Mouse (Mus musculus) lung, postnatal 36 days (tissue): Measurements from ENCODE around the gene Srebf2.
"Not testable (repeated sequence)": the region's sequence is repeated elsewhere in the genome, so short reads cannot be mapped to it uniquely, and the experiment has no call there.

ENCODE experiments used
- DNase-seq: peaks from one replicate; pipeline ENCODE4 v3.0.0; 2022; ENCODE audit warnings: mixed read lengths

Gene Srebf2

GRCm38 (mm10) chr15:82146770-82147610, at the start of gene Srebf2:
TSS of gene Srebf2 (plus strand) at chr15:82147181.
- DNase-seq, result peak; percentile 99

GRCm38 (mm10) chr15:82106953-82107555, 39.9 kb upstream of the Srebf2 start:
- DNase-seq, result peak; percentile 58

- DNase-seq, result no peak
Observed at GRCm38 (mm10) chr15:82120544-82120943, 26.4 kb upstream of the Srebf2 start.

- DNase-seq, result not testable (repeated sequence)
Observed at GRCm38 (mm10) chr15:82126690-82127089, 20.3 kb upstream of the Srebf2 start.

- peak; percentile 98 for DNase-seq
Observed at GRCm38 (mm10) chr15:82127426-82128374, 19.3 kb upstream of the Srebf2 start, which contains the start of gene Ccdc134. TSS of gene Ccdc134 (plus strand) at chr15:82127922.

- DNase-seq, result no peak
Observed at GRCm38 (mm10) chr15:82128398-82128797, 18.6 kb upstream of the Srebf2 start.

- no peak for DNase-seq
Observed at GRCm38 (mm10) chr15:82130599-82130998, 16.4 kb upstream of the Srebf2 start.

- DNase-seq, result no peak
Observed at GRCm38 (mm10) chr15:82135372-82135771, 11.6 kb upstream of the Srebf2 start.

GRCm38 (mm10) chr15:82138565-82138964, 8.4 kb upstream of the Srebf2 start:
- peak; percentile 85 for DNase-seq

- peak; percentile 71 for DNase-seq
Observed at GRCm38 (mm10) chr15:82139196-82139595, 7.8 kb upstream of the Srebf2 start.

- no peak for DNase-seq
Observed at GRCm38 (mm10) chr15:82140355-82140754, 6.6 kb upstream of the Srebf2 start.

GRCm38 (mm10) chr15:82144157-82144556, 2.8 kb upstream of the Srebf2 start:
- peak; percentile 70 for DNase-seq

GRCm38 (mm10) chr15:82145408-82145807, 1.6 kb upstream of the Srebf2 start:
- no peak for DNase-seq

GRCm38 (mm10) chr15:82145851-82146769, 871 bp upstream of the Srebf2 start:
- DNase-seq, result no peak

GRCm38 (mm10) chr15:82147611-82148111, 680 bp downstream of the Srebf2 start:
- DNase-seq, result peak; percentile 58

GRCm38 (mm10) chr15:82148510-82148911, 1.5 kb downstream of the Srebf2 start:
- DNase-seq, result peak; percentile 50

GRCm38 (mm10) chr15:82150042-82150441, 3.1 kb downstream of the Srebf2 start:
- DNase-seq, result no peak

GRCm38 (mm10) chr15:82151176-82151575, 4.2 kb downstream of the Srebf2 start:
- DNase-seq, result no peak

GRCm38 (mm10) chr15:82152022-82152421, 5.0 kb downstream of the Srebf2 start:
- no peak for DNase-seq

GRCm38 (mm10) chr15:82152435-82152834, 5.5 kb downstream of the Srebf2 start:
- DNase-seq, result no peak

GRCm38 (mm10) chr15:82156298-82156697, 9.3 kb downstream of the Srebf2 start:
- DNase-seq, result no peak

GRCm38 (mm10) chr15:82156902-82157301, 9.9 kb downstream of the Srebf2 start:
- DNase-seq, result no peak
